Mouse (Mus musculus) small intestine, adult 2 months (tissue): ENCODE measurements around the gene Krtap29-1. TPM values are rescaled to one million over a fixed set of nuclear protein-coding genes. Genes with fewer than 3 reads are reported as not detected.

Source experiments
- H3K27ac ChIP-seq: fragments of 200-500 bp; 2 replicates; pipeline ENCODE4 v1.5.1; 2012; ENCODE audit warnings: low read depth, low read length, control low read depth, inconsistent platforms; ENCODE audit not compliant: insufficient read depth
- H3K27me3 ChIP-seq: fragments of 200-500 bp; 2 replicates; pipeline ENCODE4 v1.6.1; 2012; ENCODE audit warnings: mild to moderate bottlenecking, moderate library complexity, low read length, inconsistent platforms; ENCODE audit not compliant: control insufficient read depth, insufficient read depth
- H3K36me3 ChIP-seq: fragments of 200-500 bp; 2 replicates; pipeline ENCODE4 v1.6.1; 2012; ENCODE audit warnings: mild to moderate bottlenecking, low read length, control low read depth, inconsistent platforms; ENCODE audit not compliant: control insufficient read depth, insufficient read depth
- H3K4me1 ChIP-seq: fragments of 200-500 bp; 2 replicates; pipeline ENCODE4 v1.6.1; 2012; ENCODE audit warnings: low read length, inconsistent platforms, mixed read lengths; ENCODE audit not compliant: control insufficient read depth, insufficient read depth, insufficient read length
- H3K4me3 ChIP-seq: fragments of 200-500 bp; 2 replicates; pipeline ENCODE4 v1.5.1; 2012; ENCODE audit warnings: low read depth, mild to moderate bottlenecking, control low read depth, inconsistent platforms, low read length, moderate library complexity
- CTCF ChIP-seq: fragments of 200-500 bp; IDR thresholded peaks from 2 replicates; pipeline ENCODE4 v1.5.1; 2012; ENCODE audit warnings: low read depth, mild to moderate bottlenecking, control low read depth, inconsistent platforms, low read length, moderate library complexity, mixed read lengths; ENCODE audit not compliant: insufficient replicate concordance, insufficient read length; ENCODE audit errors: extremely low read depth
- POLR2A ChIP-seq: fragments of 200-500 bp; IDR thresholded peaks from 2 replicates; pipeline ENCODE4 v1.6.1; 2012; ENCODE audit warnings: low read depth, mild to moderate bottlenecking, control low read depth, inconsistent platforms, low read length, moderate library complexity
- WGBS: fragments of 180-500 bp; shearing (Covaris S2); methylation state at CpG from one replicate; pipeline ENCODE4 v1.1.7; 2018; 5-methylcytosine and 5-hydroxymethylcytosine counted together
- polyA plus RNA-seq: library from polyadenylated mRNA; depleted of rRNA; stranded (reverse); fragments of >200 nt; gene quantifications from 2 replicates; pipeline ENCODE4 v1.2.3, GENCODE M21; 2012

Krtap29-1 gene
- polyA plus RNA-seq, 1 experiment: not detected

DNA sequence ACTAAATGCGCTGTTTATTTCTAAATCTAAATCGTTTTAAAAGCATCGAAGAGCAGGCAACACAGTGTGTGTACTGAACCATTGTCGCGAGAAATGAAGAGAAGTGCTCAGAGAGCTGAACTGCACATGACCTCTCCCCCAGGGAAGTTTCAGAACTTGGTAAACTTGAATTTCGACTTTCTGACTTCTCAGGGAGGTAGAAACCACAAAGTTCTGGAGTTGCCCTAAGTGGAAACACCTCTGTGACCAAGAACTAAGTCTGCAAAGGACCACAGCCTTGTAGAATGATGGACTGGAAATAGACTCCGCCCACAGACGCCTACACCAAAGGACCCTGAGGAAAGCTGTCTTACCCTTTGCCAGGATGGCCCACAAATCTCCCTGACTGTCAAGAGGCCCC, 27.1 kb upstream of the Krtap29-1 start:
- Histone ChIP-seq H3K4me3 (no peak overlapping the region), H3K36me3 (no peaks in the 10 kb centered on the region), H3K27me3 (no peaks in the 10 kb centered on the region), H3K27ac (no peak overlapping the region), H3K4me1 (0 out of 2 replicates have a peak, but pooled peaks cover 2% of the 10 kb centered on the region)
- WGBS: 75% methylated on average over 8 of the region's 8 CpGs
- TF ChIP-seq CTCF (no peak), POLR2A (no peak)

DNA sequence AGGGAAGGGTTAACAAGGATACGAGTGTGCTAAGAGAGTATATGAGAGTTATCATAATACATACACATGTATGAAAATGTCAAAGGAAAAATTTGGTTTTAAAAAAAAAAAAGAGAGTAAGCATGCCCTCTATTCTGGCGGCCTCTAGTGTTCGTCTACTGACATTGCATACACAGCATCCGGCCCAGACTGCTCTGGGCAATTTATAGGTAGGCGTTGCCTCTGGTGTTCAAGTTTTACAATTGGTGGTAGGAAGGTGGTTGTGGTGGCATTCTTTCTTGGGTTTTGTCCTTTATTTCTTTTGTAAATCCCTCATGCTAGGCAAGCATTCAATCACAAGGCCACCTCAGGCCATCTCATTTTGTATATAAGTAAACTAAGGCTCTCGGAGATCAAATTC, 26.0 kb upstream of the Krtap29-1 start:
- Histone ChIP-seq H3K36me3 (no peaks in the 10 kb centered on the region), H3K27me3 (no peaks in the 10 kb centered on the region), H3K27ac (no peak overlapping the region), H3K4me3 (no peak overlapping the region), H3K4me1 (0 out of 2 replicates have a peak, but pooled peaks cover 2% of the 10 kb centered on the region)
- WGBS: 16% methylated on average over 6 of the region's 6 CpGs
- TF ChIP-seq POLR2A: no peak
- peak; percentile 78; the same call in 1 of the 2 replicates for TF ChIP-seq CTCF

- no peaks in the 10 kb centered on the region for H3K4me1 ChIP-seq
- 92% methylated on average over 7 of the region's 7 CpGs for WGBS
- TF ChIP-seq CTCF (no peak), POLR2A (no peak)
- no peaks in the 10 kb centered on the region for H3K27me3 ChIP-seq
- no peaks in the 10 kb centered on the region for H3K36me3 ChIP-seq
- H3K4me3 ChIP-seq: no peak overlapping the region
- H3K27ac ChIP-seq: no peak overlapping the region
Observed at GRCm38 (mm10) chr11:99999091-99999490, 20.2 kb upstream of the Krtap29-1 start.

DNA sequence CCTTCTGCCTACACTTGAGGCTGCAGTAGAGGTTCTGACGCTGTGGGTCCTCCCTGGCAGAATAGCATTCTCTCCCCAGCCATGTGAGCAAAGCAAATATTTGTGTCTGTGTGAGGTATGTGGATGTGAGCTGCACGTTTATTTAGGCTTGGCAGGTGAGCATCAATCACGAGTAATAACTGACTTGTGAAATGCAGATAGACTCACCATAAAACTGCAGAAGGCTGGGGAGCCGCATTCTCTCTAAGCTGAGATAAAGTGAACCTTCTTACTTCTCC, 15.5 kb upstream of the Krtap29-1 start:
- TF ChIP-seq POLR2A (no peak), CTCF (no peak)
- WGBS: 17% methylated on average over 4 of the region's 4 CpGs
- Histone ChIP-seq H3K27me3 (peaks cover 6% of the 10 kb centered on the region), H3K36me3 (no peaks in the 10 kb centered on the region), H3K4me1 (no peaks in the 10 kb centered on the region), H3K27ac (no peak overlapping the region), H3K4me3 (no peak overlapping the region)

GRCm38 (mm10) chr11:99993620-99994383, 14.9 kb upstream of the Krtap29-1 start, which contains the start of gene Krtap17-1:
Gene Krtap17-1, minus strand, starts transcription at chr11:99993994.
- 11% methylated on average over 22 of the region's 26 CpGs for WGBS
- Histone ChIP-seq H3K36me3 (no peaks in the 10 kb centered on the region), H3K4me3 (no peak within 1 kb of the TSS), H3K4me1 (no peaks in the 10 kb centered on the region), H3K27me3 (peaks cover 6% of the 10 kb centered on the region), H3K27ac (no peak within 1 kb of the TSS)
- TF ChIP-seq CTCF (no peak), POLR2A (no peak)

DNA sequence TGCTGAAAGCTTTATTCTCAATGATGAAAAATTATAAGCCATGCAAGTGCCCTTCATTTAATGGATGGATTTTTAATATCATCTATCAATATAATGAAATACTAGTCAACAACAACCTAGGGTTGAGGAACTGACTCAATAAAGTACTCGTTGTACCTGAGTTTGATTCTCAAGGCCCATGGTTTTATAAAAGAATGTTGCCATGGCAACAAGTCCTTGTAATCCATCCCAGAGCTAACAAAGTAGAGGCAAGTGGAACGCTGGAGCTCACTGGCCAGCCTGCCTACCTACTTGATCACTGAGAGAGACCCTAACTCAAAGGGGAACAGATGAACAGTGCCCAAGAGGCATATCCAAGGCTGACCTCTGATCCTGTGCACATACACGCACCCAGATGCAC, 11.7 kb upstream of the Krtap29-1 start:
- WGBS: 71% methylated on average over 3 of the region's 3 CpGs
- Histone ChIP-seq H3K4me1 (no peaks in the 10 kb centered on the region), H3K4me3 (no peak overlapping the region), H3K27ac (no peak overlapping the region), H3K27me3 (peaks cover 6% of the 10 kb centered on the region), H3K36me3 (no peaks in the 10 kb centered on the region)
- TF ChIP-seq POLR2A (no peak), CTCF (no peak)

GRCm38 (mm10) chr11:99989881-99990405, 11.1 kb upstream of the Krtap29-1 start:
- Histone ChIP-seq H3K4me1 (no peaks in the 10 kb centered on the region), H3K36me3 (no peaks in the 10 kb centered on the region), H3K27ac (no peak overlapping the region), H3K27me3 (peaks cover 6% of the 10 kb centered on the region), H3K4me3 (no peak overlapping the region)
- TF ChIP-seq POLR2A (no peak), CTCF (no peak)
- 81% methylated on average over 6 of the region's 6 CpGs for WGBS

DNA sequence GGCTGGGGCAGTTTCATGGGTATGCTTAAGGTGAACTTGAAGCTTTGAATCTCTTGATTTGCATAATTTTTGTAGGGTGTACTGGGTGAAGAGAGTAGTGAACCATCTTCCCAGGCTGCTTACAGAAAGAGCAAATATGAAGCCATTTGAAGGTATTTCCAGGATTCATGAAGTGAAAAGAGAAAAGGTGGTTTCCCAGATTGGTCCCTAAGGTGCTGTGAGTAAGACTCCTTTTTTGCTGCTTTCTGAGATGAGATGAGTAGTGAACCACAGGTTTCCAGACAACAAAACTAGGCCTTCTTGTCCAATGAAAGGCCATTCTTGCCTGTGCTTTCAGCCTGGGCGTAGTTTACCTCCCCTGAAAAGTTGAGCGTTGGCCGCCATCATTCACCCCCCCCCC, 9.7 kb upstream of the Krtap29-1 start:
- no peak for TF ChIP-seq CTCF
- no peak for TF ChIP-seq POLR2A
- Histone ChIP-seq H3K27ac (no peak overlapping the region), H3K36me3 (no peaks in the 10 kb centered on the region), H3K4me3 (no peak overlapping the region), H3K27me3 (peaks cover 4% of the 10 kb centered on the region), H3K4me1 (no peaks in the 10 kb centered on the region)
- WGBS: 88% methylated on average over 3 of the region's 3 CpGs
